Mouse (Mus musculus) heart, embryonic 15.5 days (tissue): ENCODE measurements around the gene Aff3. TPM values are rescaled to one million over a fixed set of nuclear protein-coding genes. Genes with fewer than 3 reads are reported as not detected.
A peak's percentile ranks its signal among the peaks of the same experiment; 100 is the strongest.

Experiments used
- ATAC-seq: fragments of 200-750 bp; cut with Nextera tagmentation; replicated peaks from 2 replicates; pipeline ENCODE4 v1.8.0; 2017; ENCODE audit warnings: low read depth, moderate TSS enrichment; ENCODE audit not compliant: insufficient number of reproducible peaks, insufficient read depth, low FRiP score
- H3K27ac ChIP-seq: fragments of 300-500 bp; sonication (generic); 2 replicates; pipeline ENCODE4 v1.5.1; 2015; ENCODE audit warnings: mild to moderate bottlenecking, inconsistent platforms
- H3K27me3 ChIP-seq: fragments of 300-500 bp; sonication (generic); 2 replicates; pipeline ENCODE4 v1.6.1; 2015; ENCODE audit warnings: inconsistent platforms
- H3K36me3 ChIP-seq: fragments of 300-500 bp; sonication (generic); 2 replicates; pipeline ENCODE4 v1.6.1; 2015; ENCODE audit warnings: mild to moderate bottlenecking, inconsistent platforms
- H3K4me1 ChIP-seq: fragments of 300-500 bp; sonication (generic); replicated peaks from 2 replicates; pipeline ENCODE4 v1.6.1; 2015; ENCODE audit warnings: inconsistent platforms
- H3K4me2 ChIP-seq: fragments of 300-500 bp; sonication (generic); 2 replicates; pipeline ENCODE4 v1.6.1; 2015; ENCODE audit warnings: inconsistent platforms, mild to moderate bottlenecking, moderate library complexity
- H3K4me3 ChIP-seq: fragments of 300-500 bp; sonication (generic); 2 replicates; pipeline ENCODE4 v1.5.1; 2015; ENCODE audit warnings: mild to moderate bottlenecking, inconsistent platforms
- H3K9ac ChIP-seq: fragments of 300-500 bp; sonication (generic); 2 replicates; pipeline ENCODE4 v1.6.1; 2015; ENCODE audit warnings: mild to moderate bottlenecking, inconsistent platforms
- H3K9me3 ChIP-seq: fragments of 300-500 bp; sonication (generic); replicated peaks from 2 replicates; pipeline ENCODE4 v1.6.1; 2016; ENCODE audit warnings: inconsistent platforms
- WGBS: fragments of 180-500 bp; shearing (Covaris S2); methylation state at CpG from one replicate; pipeline ENCODE4 v1.1.7; 2015; ENCODE audit warnings: mixed read lengths; 5-methylcytosine and 5-hydroxymethylcytosine counted together
- polyA plus RNA-seq: library from polyadenylated mRNA; unstranded; fragments of >200 nt; fragmentation: Nextera tagmentation; extraction: Ambion mirVana; gene quantifications from 2 replicates; pipeline ENCODE4 v1.2.1, GENCODE M21; 2015

The Aff3 gene
- polyA plus RNA-seq, 1 experiment from 2014 or later, result 2.2 TPM

DNA sequence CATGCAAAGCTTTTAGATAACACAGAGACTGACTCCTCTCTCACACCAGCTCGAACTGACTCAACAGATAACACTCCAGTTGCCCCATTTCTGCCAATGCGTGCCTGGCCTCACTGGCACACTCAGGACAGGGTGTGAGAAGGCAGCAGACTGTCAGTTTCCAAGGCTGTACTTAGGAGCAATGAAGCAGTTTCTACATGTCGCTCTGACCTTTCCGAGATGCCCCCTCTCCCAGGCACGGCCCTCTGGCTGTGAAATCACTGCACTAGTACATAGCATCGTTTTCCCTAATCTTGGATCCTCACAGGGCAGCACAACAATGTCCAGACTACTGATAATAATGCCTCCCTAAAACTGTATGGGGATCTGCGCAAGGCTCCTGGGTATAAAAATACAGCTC, 132.2 kb downstream of the Aff3 start:
- ATAC-seq, result no peak
- Histone ChIP-seq H3K27ac (no peak overlapping the region), H3K27me3 (no peaks in the 10 kb centered on the region), H3K9me3 (no peaks in the 10 kb centered on the region), H3K4me1 (peaks cover 3% of the 10 kb centered on the region; the same call in 1 of the 2 replicates), H3K36me3 (no peaks in the 10 kb centered on the region), H3K4me3 (no peak overlapping the region), H3K4me2 (no peak overlapping the region), H3K9ac (no peak overlapping the region)
- WGBS, result 59% methylated on average over 7 of the region's 7 CpGs

DNA sequence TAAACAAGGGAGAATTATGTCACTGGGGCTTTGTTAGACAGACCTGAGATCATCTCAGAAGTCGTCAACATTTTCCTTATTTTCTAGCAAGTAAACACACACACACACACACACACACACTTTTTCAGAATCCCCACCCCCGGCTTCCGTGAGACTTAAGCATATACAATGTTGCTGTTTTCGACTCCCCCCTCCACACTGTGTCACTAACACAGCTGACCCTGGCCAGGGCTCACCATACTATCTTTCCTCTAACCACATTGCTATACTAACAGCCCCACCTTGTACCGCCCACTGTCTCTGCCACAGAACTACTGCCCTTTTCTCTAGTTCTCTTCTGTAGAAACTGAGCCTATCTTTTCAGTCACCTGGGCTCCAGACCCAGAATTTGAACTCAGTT, 136.1 kb downstream of the Aff3 start:
- Histone ChIP-seq H3K4me2 (no peak overlapping the region), H3K27me3 (no peaks in the 10 kb centered on the region), H3K4me1 (peaks cover 3% of the 10 kb centered on the region; the same call in 1 of the 2 replicates), H3K9ac (no peak overlapping the region), H3K4me3 (no peak overlapping the region), H3K27ac (no peak overlapping the region), H3K9me3 (no peaks in the 10 kb centered on the region), H3K36me3 (no peaks in the 10 kb centered on the region)
- no peak for ATAC-seq
- WGBS, result 80% methylated on average over 5 of the region's 5 CpGs

DNA sequence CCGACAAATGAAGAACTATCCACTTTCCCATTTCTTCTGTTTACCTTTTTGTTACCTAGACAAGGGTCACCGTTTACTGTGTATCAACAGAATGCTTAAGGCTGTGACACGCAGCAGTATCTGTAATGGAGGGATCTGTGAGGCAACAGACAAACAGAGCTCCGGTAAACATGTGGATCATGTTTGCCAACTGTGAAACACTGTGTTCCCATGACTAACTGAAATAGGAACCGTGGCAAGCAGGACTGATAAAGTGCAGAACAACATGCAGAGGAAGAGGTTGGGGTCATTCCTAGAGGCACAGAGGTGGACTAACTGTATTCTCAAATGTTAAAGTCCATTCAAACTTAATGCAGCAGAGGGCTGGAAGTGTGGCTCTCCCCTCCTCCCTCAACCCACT, 138.2 kb downstream of the Aff3 start:
- Histone ChIP-seq H3K4me1 (no peaks in the 10 kb centered on the region), H3K27ac (no peak overlapping the region), H3K36me3 (no peaks in the 10 kb centered on the region), H3K9ac (no peak overlapping the region), H3K4me2 (no peak overlapping the region), H3K9me3 (no peaks in the 10 kb centered on the region), H3K27me3 (no peaks in the 10 kb centered on the region), H3K4me3 (no peak overlapping the region)
- ATAC-seq, result no peak
- 75% methylated on average over 5 of the region's 5 CpGs for WGBS

DNA sequence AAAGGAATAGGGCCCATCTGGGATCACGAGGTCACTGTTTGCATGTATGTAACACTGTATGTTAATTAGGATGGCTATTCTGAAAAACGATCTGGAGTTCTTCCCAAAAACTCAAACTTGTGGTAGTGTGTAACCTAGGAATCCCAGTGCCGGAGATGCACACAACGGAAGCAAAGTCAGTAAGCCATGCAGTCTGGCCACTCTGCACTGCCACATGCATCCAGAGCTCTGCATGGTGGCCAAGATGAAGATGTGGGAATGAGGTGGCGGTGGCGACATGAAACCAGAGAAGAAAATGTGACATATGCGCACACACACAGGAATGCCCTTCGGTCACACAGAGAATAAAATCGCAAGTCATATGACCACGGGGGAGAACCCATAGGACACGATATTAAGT, 143.1 kb downstream of the Aff3 start:
- Histone ChIP-seq H3K27ac (no peak overlapping the region), H3K36me3 (no peaks in the 10 kb centered on the region), H3K27me3 (no peaks in the 10 kb centered on the region), H3K4me3 (no peak overlapping the region), H3K9me3 (no peaks in the 10 kb centered on the region), H3K4me1 (no peaks in the 10 kb centered on the region), H3K9ac (no peak overlapping the region), H3K4me2 (no peak overlapping the region)
- ATAC-seq, result no peak
- WGBS, result 92% methylated on average over 11 of the region's 11 CpGs

DNA sequence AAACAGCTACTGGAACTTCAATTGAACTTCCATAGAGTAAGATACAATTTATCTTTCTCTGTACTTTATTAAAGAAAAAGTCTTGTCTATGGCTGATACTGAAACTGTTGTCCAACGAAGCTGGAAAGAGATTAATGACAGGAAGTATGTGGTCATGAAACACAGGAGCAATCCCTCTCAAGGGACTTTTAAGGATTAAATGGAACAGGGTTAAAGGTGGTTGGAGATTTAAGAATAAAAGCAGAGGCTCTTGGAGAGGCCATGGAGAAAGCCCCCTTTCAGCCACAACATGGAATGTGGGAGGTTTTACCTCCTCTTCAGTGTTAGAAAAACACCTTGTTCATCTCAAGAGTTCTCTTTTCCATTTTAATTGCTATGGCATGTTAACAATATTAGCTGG, 148.5 kb downstream of the Aff3 start:
- Histone ChIP-seq H3K9ac (no peak overlapping the region), H3K27ac (no peak overlapping the region), H3K9me3 (no peaks in the 10 kb centered on the region), H3K4me1 (peaks cover 26% of the 10 kb centered on the region), H3K27me3 (no peaks in the 10 kb centered on the region), H3K4me2 (no peak overlapping the region), H3K4me3 (no peak overlapping the region), H3K36me3 (no peaks in the 10 kb centered on the region)
- WGBS, result 43% methylated on average over 1 of the region's 1 CpGs
- no peak for ATAC-seq

DNA sequence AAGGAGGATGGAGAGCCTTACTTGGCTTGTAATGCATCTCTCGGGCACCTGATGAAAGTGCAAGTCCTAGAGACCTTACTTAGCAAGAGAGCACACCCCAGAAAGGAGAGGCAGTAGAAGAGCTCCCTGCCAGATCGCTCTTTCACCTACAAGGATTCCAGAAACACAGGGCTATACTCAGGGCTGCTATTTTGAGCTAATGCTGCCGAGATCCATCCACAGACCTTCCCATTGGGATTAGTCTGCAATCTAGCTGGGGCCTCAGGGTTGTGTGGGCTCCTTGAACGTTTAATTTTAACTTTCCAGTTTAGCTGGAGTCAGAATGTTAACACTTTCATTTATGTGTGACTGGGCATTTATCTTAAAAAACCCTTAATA, 150.1 kb downstream of the Aff3 start:
- no peak for ATAC-seq
- H3K4me1 ChIP-seq, result peaks cover 33% of the 10 kb centered on the region

DNA sequence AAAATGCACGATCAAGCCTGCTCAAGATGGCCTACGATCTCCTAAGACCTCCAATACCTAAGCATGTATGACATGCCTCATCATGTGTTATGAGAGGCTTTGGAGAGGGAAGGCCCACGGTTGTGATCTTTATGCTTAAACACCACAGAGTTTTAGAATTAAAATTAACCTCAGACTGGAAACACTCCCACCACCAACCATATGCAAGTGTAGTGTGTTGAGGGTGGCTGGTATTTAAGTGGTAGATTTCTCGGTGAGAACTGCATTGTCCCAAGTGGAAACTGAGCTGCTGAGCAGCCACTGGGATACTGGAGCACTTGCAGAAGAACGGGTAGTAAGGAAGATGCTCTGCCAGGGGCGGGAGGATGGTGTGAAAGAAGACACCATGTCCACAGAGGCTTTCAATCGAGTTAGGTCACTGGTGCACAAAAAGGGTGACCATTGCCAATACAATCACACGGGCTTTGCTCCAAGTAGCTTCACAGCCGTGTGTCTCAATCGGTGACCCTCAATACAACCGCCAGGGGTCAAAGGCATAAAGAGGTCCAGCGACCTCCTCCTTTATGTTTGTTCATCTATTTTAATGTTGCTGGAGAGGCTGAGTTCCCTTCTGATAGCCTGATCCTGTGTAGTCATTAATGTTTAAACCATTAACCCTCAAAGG, 150.7 kb downstream of the Aff3 start:
- Histone ChIP-seq H3K36me3 (no peaks in the 10 kb centered on the region), H3K9me3 (no peaks in the 10 kb centered on the region), H3K4me2 (no peak overlapping the region), H3K27me3 (no peaks in the 10 kb centered on the region), H3K4me1 (peaks cover 33% of the 10 kb centered on the region), H3K9ac (no peak overlapping the region), H3K27ac (peak overlapping the region; percentile 53), H3K4me3 (no peak overlapping the region)
- ATAC-seq, result no peak
- WGBS, result 82% methylated on average over 12 of the region's 12 CpGs

More for the DNA sequence above, 150.1 kb downstream of the Aff3 start:
- no peaks in the 10 kb centered on the region for H3K9me3 ChIP-seq
- no peaks in the 10 kb centered on the region for H3K27me3 ChIP-seq
- no peak overlapping the region for H3K9ac ChIP-seq
- H3K36me3 ChIP-seq, result no peaks in the 10 kb centered on the region
- WGBS, result 32% methylated on average over 4 of the region's 4 CpGs
- H3K4me3 ChIP-seq, result no peak overlapping the region
- H3K4me2 ChIP-seq, result no peak overlapping the region
- peak overlapping the region; percentile 53 for H3K27ac ChIP-seq

DNA sequence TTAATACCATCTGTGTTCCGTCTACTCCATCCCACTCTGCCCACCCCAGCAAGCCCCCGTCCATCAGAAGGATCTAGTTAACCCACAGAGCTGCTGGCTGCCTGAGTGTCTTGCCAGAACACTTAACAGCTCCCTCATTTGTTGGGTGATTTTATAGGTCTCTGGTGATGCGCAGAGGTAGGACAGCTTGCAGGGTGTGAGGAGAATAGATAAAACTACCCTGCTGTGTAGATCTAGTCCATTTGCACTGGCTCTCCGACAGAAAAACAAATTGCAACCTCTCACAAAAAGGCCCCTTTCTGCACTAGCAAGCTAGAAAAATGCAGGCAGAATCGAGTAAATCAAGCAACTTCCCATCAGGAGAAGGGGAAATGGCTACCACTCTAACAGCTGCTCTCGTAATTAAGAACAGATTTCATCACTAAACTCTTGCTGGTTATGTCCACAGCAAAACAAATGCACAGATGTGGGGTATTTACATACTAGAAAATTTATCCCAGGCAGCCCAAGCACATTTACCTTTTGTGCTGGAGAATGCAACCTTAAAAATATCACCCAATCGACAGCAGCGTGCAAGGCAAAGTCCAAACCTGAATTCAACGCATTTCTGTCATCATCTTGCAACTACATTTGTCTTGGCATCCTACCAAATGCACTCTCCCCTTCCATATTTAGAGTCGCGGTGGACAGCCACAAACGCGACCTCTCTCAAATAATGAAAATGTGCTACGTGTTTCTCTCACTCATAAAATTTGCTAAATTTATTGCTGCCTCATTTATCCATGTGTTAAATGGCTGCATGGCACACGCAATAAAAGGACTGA, 152.3 kb downstream of the Aff3 start:
- Histone ChIP-seq H3K27ac (peak overlapping the region; percentile 33), H3K4me2 (peak overlapping the region; percentile 44), H3K9me3 (no peaks in the 10 kb centered on the region), H3K9ac (no peak overlapping the region), H3K4me1 (peaks cover 33% of the 10 kb centered on the region), H3K36me3 (no peaks in the 10 kb centered on the region), H3K4me3 (no peak overlapping the region), H3K27me3 (no peaks in the 10 kb centered on the region)
- 28% methylated on average over 15 of the region's 15 CpGs for WGBS
- ATAC-seq, result no peak

DNA sequence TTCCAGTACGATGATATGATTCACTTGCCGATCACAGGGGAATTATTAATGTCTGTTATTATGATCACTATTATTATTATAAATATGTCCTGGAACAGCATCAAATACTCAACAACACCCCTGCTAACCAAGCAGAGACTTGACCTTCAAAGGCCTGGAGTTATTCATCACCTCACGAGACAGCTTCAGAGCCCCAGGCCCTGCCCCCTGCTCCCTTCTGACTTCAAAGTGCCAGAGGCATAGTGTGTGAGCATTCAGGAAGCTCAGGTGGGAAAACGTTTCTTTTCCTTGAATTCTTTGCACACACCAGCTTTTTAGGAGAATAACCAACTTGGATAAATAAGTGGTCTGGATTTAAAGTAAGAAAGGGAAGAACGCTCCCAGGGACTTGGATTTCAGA, 153.7 kb downstream of the Aff3 start:
- peaks cover 33% of the 10 kb centered on the region for H3K4me1 ChIP-seq
- 64% methylated on average over 5 of the region's 5 CpGs for WGBS
- H3K9me3 ChIP-seq, result no peaks in the 10 kb centered on the region
- no peak for ATAC-seq
- H3K36me3 ChIP-seq, result no peaks in the 10 kb centered on the region
- H3K4me3 ChIP-seq, result no peak overlapping the region
- H3K27ac ChIP-seq, result no peak overlapping the region
- H3K4me2 ChIP-seq, result no peak overlapping the region
- no peak overlapping the region for H3K9ac ChIP-seq
- no peaks in the 10 kb centered on the region for H3K27me3 ChIP-seq

DNA sequence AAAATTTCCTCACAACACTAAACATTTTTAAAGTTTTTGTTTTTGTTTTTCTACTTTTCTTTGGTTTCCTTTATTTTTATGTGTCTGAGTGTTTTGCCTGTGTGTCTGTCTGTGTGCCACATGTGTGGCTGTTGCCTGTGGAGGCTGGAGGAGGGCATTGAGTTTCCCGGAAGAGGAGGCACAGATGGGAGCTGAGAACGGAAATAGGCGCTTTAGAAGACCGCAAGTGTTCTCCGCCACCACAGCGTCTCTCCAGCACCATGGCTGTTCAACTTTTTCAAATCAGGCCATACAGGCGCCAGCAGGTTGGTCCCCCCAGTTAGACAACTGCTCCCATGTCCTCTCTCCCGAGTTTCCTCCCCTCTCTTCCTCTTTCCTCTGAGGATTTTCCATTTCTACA, 155.5 kb downstream of the Aff3 start:
- Histone ChIP-seq H3K27me3 (no peaks in the 10 kb centered on the region), H3K4me3 (no peak overlapping the region), H3K4me1 (peaks cover 32% of the 10 kb centered on the region), H3K27ac (no peak overlapping the region), H3K36me3 (no peaks in the 10 kb centered on the region), H3K9me3 (no peaks in the 10 kb centered on the region), H3K4me2 (no peak overlapping the region), H3K9ac (no peak overlapping the region)
- no peak for ATAC-seq
- WGBS, result 88% methylated on average over 8 of the region's 8 CpGs

DNA sequence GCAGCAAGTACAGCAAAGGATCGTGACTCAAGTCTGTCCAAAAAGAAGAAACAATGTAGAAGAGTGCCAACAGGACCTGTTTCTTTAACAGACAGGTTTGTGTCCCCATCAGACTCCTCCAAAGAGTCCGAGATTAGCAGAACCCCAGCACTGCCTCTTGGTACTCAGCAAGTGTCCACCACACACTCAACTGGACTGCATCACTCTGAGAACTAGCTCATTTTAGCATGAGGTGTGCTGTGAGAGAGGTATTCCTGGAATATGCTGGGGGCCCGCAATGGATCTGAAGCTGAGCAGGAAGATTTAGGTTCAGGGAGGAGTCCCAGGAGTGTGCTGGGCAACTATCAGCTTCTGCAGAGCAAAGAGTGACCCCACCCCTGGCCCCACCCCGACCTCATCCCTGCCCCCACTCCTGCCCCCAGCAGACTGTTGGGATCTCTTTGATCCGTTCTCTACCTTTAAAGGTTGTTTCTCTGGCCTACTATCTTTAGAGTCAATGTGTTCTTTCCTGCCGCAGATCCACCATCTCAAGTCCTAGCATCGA, 157.0 kb downstream of the Aff3 start:
- Histone ChIP-seq H3K4me1 (peaks cover 20% of the 10 kb centered on the region), H3K4me3 (no peak overlapping the region), H3K9ac (no peak overlapping the region), H3K4me2 (no peak overlapping the region), H3K27ac (no peak overlapping the region), H3K36me3 (no peaks in the 10 kb centered on the region), H3K9me3 (no peaks in the 10 kb centered on the region), H3K27me3 (no peaks in the 10 kb centered on the region)
- ATAC-seq, result no peak
- WGBS, result 61% methylated on average over 7 of the region's 7 CpGs
